13 mouse cellular contexts compared by ENCODE assay signal in genomic region chr7:13302780-13303179, GRCm38 (mm10). TPM values are rescaled to one million over a fixed set of nuclear protein-coding genes. Genes with fewer than 3 reads are reported as not detected.
DNase-seq lines count a peak whose midpoint lies in the region; ATAC-seq lines count a peak whose summit lies in the region.
"Had no signal": no experiment of that assay in that cellular context is flagged by ENCODE, and none has a peak within 500 bp of the region (broad histone marks: within the 10 kb centered on the region; RNA-seq: fewer than 3 reads in every experiment).

No protein-coding gene starts in this region.

- 84% methylated on average over 2 of the region's 2 CpGs for WGBS in kidney, embryonic 15.5 days

- DNase-seq in kidney, adult 9 months: peak; percentile 3
- DNase-seq in CD4-positive helper T cell, adult 2 months (ENCODE audit: low read depth, low spot score): peak; percentile 82
- DNase-seq in induced T-regulatory cell, adult 2 months (ENCODE audit: low read depth): peak; percentile 82
- peak; percentile 18 for DNase-seq in skeletal muscle tissue, adult 2 months (ENCODE audit: low read depth, low spot score)
- no peak for DNase-seq in cerebellum, postnatal 36 days
- DNase-seq in adrenal gland, postnatal 36 days: no peak
- no peak for DNase-seq in left cerebral cortex, postnatal 36 days (ENCODE audit: low spot score in 2 of 2)
- DNase-seq: cerebellum, adult 8-10 months; gastrocnemius, adult 2 months; heart, postnatal 14 days; kidney, adult 8-10 months had no signal

- no peak overlapping the region for H3K4me3 ChIP-seq in kidney, embryonic 15.5 days (replicated peaks)
- H3K4me3 ChIP-seq: gastrocnemius, adult 2 months; neural tube, embryonic 15.5 days had no signal

- H3K27me3 ChIP-seq in kidney, embryonic 15.5 days: no peaks in the 10 kb centered on the region
- H3K27me3 ChIP-seq: neural tube, embryonic 15.5 days had no signal

- H3K4me2 ChIP-seq in kidney, embryonic 15.5 days: no peak overlapping the region
- H3K4me2 ChIP-seq: neural tube, embryonic 15.5 days had no signal

- no peak overlapping the region for H3K27ac ChIP-seq in kidney, embryonic 15.5 days
- H3K27ac ChIP-seq: gastrocnemius, adult 2 months; neural tube, embryonic 15.5 days had no signal

- H3K36me3 ChIP-seq in kidney, embryonic 15.5 days: peaks cover 97% of the 10 kb centered on the region

- H3K9ac ChIP-seq in kidney, embryonic 15.5 days: no peak overlapping the region
- H3K9ac ChIP-seq: neural tube, embryonic 15.5 days had no signal

- no peak for ATAC-seq in kidney, embryonic 15.5 days (replicated peaks; ENCODE audit: low FRiP score)

- intact Hi-C loops in left cerebral cortex, postnatal 36 days (cut with DNase I): no loop called here

- no peaks in the 10 kb centered on the region for H3K4me1 ChIP-seq in kidney, embryonic 15.5 days
- H3K4me1 ChIP-seq: neural tube, embryonic 15.5 days had no signal

- H3K9me3 ChIP-seq in kidney, embryonic 15.5 days (replicated peaks): no peaks in the 10 kb centered on the region
- H3K9me3 ChIP-seq: neural tube, embryonic 15.5 days had no signal

RNA-seq across cellular contexts. Expression of gene Pla2g4c, which starts 21.7 kb away (rescaled TPM):
- 0.98 and 1.1 TPM in 2 replicates for polyA plus RNA-seq in kidney, embryonic 15.5 days (2015; fragmentation: Nextera tagmentation; extraction: Ambion mirVana)
- total RNA-seq in adrenal gland, postnatal 36 days (2021): under 1 TPM; 0.16 to 0.46 TPM
- under 1 TPM; 0.25 to 0.43 TPM for total RNA-seq in left cerebral cortex, postnatal 36 days (2021)

RNA-seq across cellular contexts. Expression of gene Zswim9, which starts 24.3 kb away (rescaled TPM):
- polyA plus RNA-seq in kidney, embryonic 15.5 days (2015; fragmentation: Nextera tagmentation; extraction: Ambion mirVana): 8.8 and 13.0 TPM in 2 replicates
- 1 to 10 TPM; 7.1 to 8.4 TPM for total RNA-seq in adrenal gland, postnatal 36 days (2021)
- total RNA-seq in left cerebral cortex, postnatal 36 days (2021): 10 to 100 TPM; 13.4 to 15.9 TPM

RNA-seq across cellular contexts. Expression of gene Lig1, which starts 25.7 kb away (rescaled TPM):
- 109 and 110 TPM in 2 replicates for polyA plus RNA-seq in kidney, embryonic 15.5 days (2015; fragmentation: Nextera tagmentation; extraction: Ambion mirVana)
- 10 to 100 TPM; 12.3 to 12.8 TPM for total RNA-seq in adrenal gland, postnatal 36 days (2021)
- 1 to 10 TPM; 7.0 to 7.8 TPM for total RNA-seq in left cerebral cortex, postnatal 36 days (2021)

Comparison
In these comparisons a context has a peak if more than half of its experiments do, and no peak if none do; other contexts are left out.
1. DNase-seq: peak in kidney, adult 9 months (single experiment), CD4-positive helper T cell, adult 2 months (single experiment), induced T-regulatory cell, adult 2 months (single experiment) and skeletal muscle tissue, adult 2 months (single experiment); none in cerebellum, postnatal 36 days (0 of 2), adrenal gland, postnatal 36 days (0 of 2) and left cerebral cortex, postnatal 36 days (0 of 2).